Mouse (Mus musculus) heart, adult 2 months (tissue): ENCODE data around the gene Tmem11. TPM values are rescaled to one million over a fixed set of nuclear protein-coding genes. Genes with fewer than 3 reads are reported as not detected.

ENCODE experiments used
- DNase-seq, 2 experiments: peaks; one replicate each; pipeline ENCODE4 v3.0.0; 2021
- H3K27ac ChIP-seq: fragments of 200-600 bp; 2 replicates; pipeline ENCODE4 v1.8.1; 2022
- H3K27me3 ChIP-seq: fragments of 200-500 bp; 2 replicates; pipeline ENCODE4 v1.6.1; 2012; ENCODE audit warnings: mild to moderate bottlenecking, low read length, inconsistent platforms, mixed read lengths; ENCODE audit not compliant: control insufficient read depth, insufficient read depth
- H3K36me3 ChIP-seq: fragments of 200-500 bp; 2 replicates; pipeline ENCODE4 v1.6.1; 2012; ENCODE audit warnings: low read length, inconsistent platforms; ENCODE audit not compliant: control insufficient read depth, insufficient read depth
- H3K4me1 ChIP-seq: fragments of 200-500 bp; 2 replicates; pipeline ENCODE4 v1.6.1; 2011; ENCODE audit warnings: low read length; ENCODE audit not compliant: control insufficient read depth, insufficient read depth
- H3K4me3 ChIP-seq: fragments of 200-600 bp; 2 replicates; pipeline ENCODE4 v1.8.1; 2022
- H3K79me2 ChIP-seq: fragments of 200-500 bp; replicated peaks from 2 replicates; pipeline ENCODE4 v1.6.1; 2012; ENCODE audit warnings: mild to moderate bottlenecking, inconsistent platforms, low read length, moderate library complexity, mixed read lengths; ENCODE audit not compliant: control insufficient read depth, insufficient read depth
- H3K9ac ChIP-seq: fragments of 200-500 bp; 2 replicates; pipeline ENCODE4 v1.6.1; 2012; ENCODE audit warnings: low read depth, mild to moderate bottlenecking, control low read depth, inconsistent platforms, low read length, mixed read lengths
- CTCF ChIP-seq: fragments of 200-600 bp; IDR thresholded peaks from 2 replicates; pipeline ENCODE4 v1.8.1; 2022; ENCODE audit warnings: antibody characterized with exemption, mild to moderate bottlenecking, moderate library complexity
- EP300 ChIP-seq: fragments of 200-500 bp; IDR thresholded peaks from 2 replicates; pipeline ENCODE4 v1.6.1; 2011; ENCODE audit warnings: low read depth, low read length, control low read depth; ENCODE audit not compliant: insufficient read depth
- POLR2A ChIP-seq: fragments of 200-500 bp; IDR thresholded peaks from 2 replicates; pipeline ENCODE4 v1.6.1; 2011; ENCODE audit warnings: mild to moderate bottlenecking, low read depth, low read length, control low read depth; ENCODE audit not compliant: insufficient read depth
- WGBS: fragments of 180-500 bp; shearing (Covaris S2); methylation state at CpG from one replicate; pipeline ENCODE4 v1.1.7; 2018; 5-methylcytosine and 5-hydroxymethylcytosine counted together
- intact Hi-C: fragments of 180-260 bp; cut with DNase I; formaldehyde crosslinking; loops from one replicate; pipeline ENCODE4 v1.15.1; 2025
- polyA plus RNA-seq: library from polyadenylated mRNA; depleted of rRNA; stranded (reverse); fragments of >200 nt; gene quantifications from 2 replicates; pipeline ENCODE4 v1.2.3, GENCODE M21; 2012
- total RNA-seq, 2 experiments: library from RNA; stranded (reverse); gene quantifications; 2 replicates each; pipeline ENCODE4 v1.2.3; 2021

Gene Tmem11
- total and polyA plus RNA-seq, 3 experiments: 28.3 to 59.6 (median 31.4) TPM

DNA sequence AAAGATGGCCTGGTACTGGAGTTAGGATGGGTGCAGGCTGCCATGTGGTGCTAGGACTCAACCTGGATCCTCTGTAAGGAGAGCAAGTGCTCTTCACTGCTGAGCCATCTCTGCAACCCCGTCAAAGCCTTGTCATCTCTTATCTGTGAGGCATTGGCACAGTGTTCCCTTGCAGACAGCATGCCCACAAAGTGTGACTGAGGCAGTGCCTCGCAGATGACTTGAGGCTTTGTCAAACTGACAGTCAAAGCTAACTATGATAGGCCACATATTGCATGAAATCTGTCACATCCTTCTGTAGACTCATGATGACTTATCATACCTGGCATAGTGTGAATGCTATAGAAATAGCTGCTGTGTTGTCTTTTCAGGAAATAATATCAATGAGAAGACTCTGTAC is 40.9 kb upstream of the Tmem11 start:
- H3K36me3 ChIP-seq: no peaks in the 10 kb centered on the region
- WGBS: 60% methylated on average over 2 of the region's 2 CpGs
- no peaks in the 10 kb centered on the region for H3K4me1 ChIP-seq
- H3K4me3 ChIP-seq: no peak overlapping the region
- TF ChIP-seq EP300 (no peak), POLR2A (no peak), CTCF (no peak)
- no peak overlapping the region for H3K27ac ChIP-seq
- no peak for DNase-seq
- H3K79me2 ChIP-seq: no peaks in the 10 kb centered on the region
- H3K27me3 ChIP-seq: no peaks in the 10 kb centered on the region
- H3K9ac ChIP-seq: no peak overlapping the region
- intact Hi-C loops: no loop called here

- Histone ChIP-seq H3K36me3 (no peaks in the 10 kb centered on the region), H3K27ac (no peak overlapping the region), H3K79me2 (no peaks in the 10 kb centered on the region), H3K4me3 (no peak overlapping the region), H3K27me3 (no peaks in the 10 kb centered on the region), H3K9ac (no peak overlapping the region), H3K4me1 (peaks cover 5% of the 10 kb centered on the region)
- intact Hi-C loops: loop anchor here (2.0 kb wide), 1 partner anchor 16 kb away; no protein-coding TSS in a partner anchor
- 61% methylated on average over 4 of the region's 4 CpGs for WGBS
- TF ChIP-seq CTCF (no peak), POLR2A (no peak), EP300 (no peak)
- DNase-seq: no peak
Measured at GRCm38 (mm10) chr11:60915201-60915600, 36.1 kb upstream of the Tmem11 start.

- peak within 1 kb of the TSS; percentile 77 for H3K27ac ChIP-seq
- DNase-seq: no peak
- intact Hi-C loops: loop anchor here (2.0 to 5.0 kb wide), 2 partner anchors 16 to 178 kb away; no protein-coding TSS in a partner anchor
- H3K9ac ChIP-seq: peak within 1 kb of the TSS; percentile 99
- TF ChIP-seq EP300 (no peak), CTCF (no peak), POLR2A (no peak)
- no peaks in the 10 kb centered on the region for H3K27me3 ChIP-seq
- peaks cover 5% of the 10 kb centered on the region for H3K4me1 ChIP-seq
- peak within 1 kb of the TSS; percentile 94 for H3K4me3 ChIP-seq
- H3K79me2 ChIP-seq: no peaks in the 10 kb centered on the region
- WGBS: 25% methylated on average over 7 of the region's 7 CpGs
- H3K36me3 ChIP-seq: no peaks in the 10 kb centered on the region
Measured at GRCm38 (mm10) chr11:60914491-60914890, 35.4 kb upstream of the Tmem11 start, which contains the start of gene Natd1. Gene Natd1, minus strand, starts transcription at chr11:60914750.

DNA sequence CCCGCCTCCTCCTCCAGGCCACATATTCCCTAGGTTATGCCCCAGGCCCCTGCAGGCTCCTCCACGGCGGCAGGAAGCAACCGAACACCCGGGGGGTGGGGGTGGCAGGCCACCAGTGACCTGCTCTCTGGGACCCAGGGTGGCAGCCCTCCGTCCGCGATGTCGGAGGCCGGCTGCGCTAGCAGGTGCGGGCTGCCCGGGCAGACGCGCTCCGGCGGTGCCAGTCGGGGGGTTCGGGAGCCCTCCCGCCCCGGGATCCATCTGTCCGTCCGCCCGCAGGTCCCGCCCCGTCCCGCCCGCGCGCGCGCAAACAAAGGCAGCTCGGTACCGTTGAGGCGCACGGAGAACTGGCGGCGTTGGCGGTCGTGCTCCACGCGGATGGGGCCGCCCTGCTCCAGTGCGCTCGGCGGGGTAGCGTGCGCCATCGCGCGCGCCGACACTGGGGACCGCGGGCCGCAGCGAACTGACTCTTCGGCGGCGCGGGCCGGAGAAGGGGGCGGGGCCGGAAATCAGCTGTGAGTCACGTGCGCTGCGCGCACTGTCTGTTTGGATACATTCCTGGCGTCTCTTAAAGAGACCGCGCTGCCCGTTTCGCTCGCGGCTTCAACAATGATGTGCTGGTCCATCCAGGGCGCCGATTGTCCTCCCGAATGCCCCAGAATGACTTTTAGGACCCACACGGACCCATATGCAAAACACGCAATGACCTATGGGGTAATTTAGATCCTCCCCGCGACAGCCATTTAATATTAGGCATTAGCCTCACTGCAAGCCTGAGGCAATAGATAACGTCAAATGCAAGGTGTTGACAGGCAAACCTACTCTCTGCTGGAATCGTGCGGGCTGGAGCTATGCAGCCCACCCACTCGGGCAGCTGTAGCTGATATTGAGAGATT is 34.5 kb upstream of the Tmem11 start:
- under 1% methylated on average over 86 of the region's 86 CpGs for WGBS
- H3K27me3 ChIP-seq: no peaks in the 10 kb centered on the region
- DNase-seq: peak; percentile 93 to 95

DNA sequence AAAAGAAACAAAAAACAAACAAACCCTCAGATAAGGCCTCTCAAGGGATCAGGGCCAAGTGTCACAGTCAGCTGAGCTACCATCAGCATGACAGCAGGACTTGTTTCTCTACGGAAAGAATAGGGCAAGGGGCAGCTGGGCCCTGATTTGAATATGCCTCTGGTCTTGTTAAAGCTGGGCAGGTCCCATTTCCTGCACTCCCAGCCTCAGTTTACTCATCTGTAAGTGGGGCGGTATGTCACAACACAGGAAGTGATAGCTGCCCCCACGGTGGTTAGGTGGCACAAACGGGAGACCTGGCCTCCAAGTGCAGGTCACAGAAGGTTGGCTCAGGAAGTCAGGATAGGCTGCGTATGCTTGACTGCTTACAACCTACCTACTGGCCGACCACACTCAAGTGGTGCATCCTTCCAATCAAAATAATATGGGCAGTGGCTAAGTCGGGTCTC is 33.5 kb upstream of the Tmem11 start:
- TF ChIP-seq CTCF (no peak), POLR2A (no peak), EP300 (no peak)
- intact Hi-C loops: loop anchor here (5.0 kb wide), 1 partner anchor 180 kb away; no protein-coding TSS in a partner anchor
- peaks cover 5% of the 10 kb centered on the region for H3K4me1 ChIP-seq
- peak overlapping the region; percentile 99 for H3K9ac ChIP-seq
- H3K27me3 ChIP-seq: no peaks in the 10 kb centered on the region
- no peak for DNase-seq
- H3K27ac ChIP-seq: no peak overlapping the region; the same call in 1 of the 2 replicates
- 18% methylated on average over 7 of the region's 7 CpGs for WGBS
- H3K79me2 ChIP-seq: no peaks in the 10 kb centered on the region
- peak overlapping the region; percentile 94 for H3K4me3 ChIP-seq
- no peaks in the 10 kb centered on the region for H3K36me3 ChIP-seq

More for the DNA sequence above, 34.5 kb upstream of the Tmem11 start:
- Histone ChIP-seq H3K9ac (peak overlapping the region; percentile 99), H3K36me3 (no peaks in the 10 kb centered on the region), H3K4me1 (peaks cover 5% of the 10 kb centered on the region), H3K79me2 (no peaks in the 10 kb centered on the region), H3K4me3 (peak overlapping the region; percentile 94), H3K27ac (peak overlapping the region; percentile 77)
- TF ChIP-seq EP300: 0 out of 2 replicates have a peak, but pooled peaks have one; percentile 22
- 0 out of 2 replicates have a peak, but pooled peaks have one; percentile 30 for TF ChIP-seq POLR2A
- TF ChIP-seq CTCF: no peak
- intact Hi-C loops: loop anchor here (1.0 to 5.0 kb wide), 3 partner anchors 17 to 187 kb away; no protein-coding TSS in a partner anchor
